Mouse (Mus musculus): Measurements from ENCODE around the gene Vegfb. TPM values are rescaled to one million over a fixed set of nuclear protein-coding genes. Genes with fewer than 3 reads are reported as not detected.
A peak's percentile ranks its signal among the peaks of the same experiment; 100 is the strongest.

Gene Vegfb
- polyA plus RNA-seq, 1 experiment from 2014 or later = 28.9 TPM

- peak overlapping the region; percentile 59 for H3K27ac ChIP-seq (ENCODE audit: low read length)
- 19% methylated on average over 24 of the region's 29 CpGs for WGBS
- peaks cover 14% of the 10 kb centered on the region for H3K4me1 ChIP-seq (replicated peaks; ENCODE audit: control insufficient read depth, insufficient read depth, low read length)
- H3K9me3 ChIP-seq (ENCODE audit: control insufficient read depth, low read length) = no peaks in the 10 kb centered on the region
- H3K36me3 ChIP-seq (ENCODE audit: control insufficient read depth, insufficient read depth, low read length) = no peaks in the 10 kb centered on the region
- peak overlapping the region; percentile 95 for H3K4me3 ChIP-seq (ENCODE audit: low read length)
- ATAC-seq (ENCODE audit: low read depth) = peak; percentile 2; the same call in 1 of the 2 replicates
- peak overlapping the region; percentile 98 for H3K9ac ChIP-seq (ENCODE audit: low read length)
- peak overlapping the region; percentile 99 for H3K4me2 ChIP-seq (ENCODE audit: low read depth, low read length)
- peaks cover 8% of the 10 kb centered on the region for H3K27me3 ChIP-seq (ENCODE audit: control insufficient read depth, insufficient read depth, low read depth, low read length)
Measured at GRCm38 (mm10) chr19:6940396-6941351, 46.8 kb downstream of the Vegfb start.

- no peaks in the 10 kb centered on the region for H3K36me3 ChIP-seq (ENCODE audit: control insufficient read depth, insufficient read depth, low read length)
- no peak overlapping the region for H3K4me2 ChIP-seq (ENCODE audit: low read depth, low read length)
- 86% methylated on average over 20 of the region's 20 CpGs for WGBS
- no peak overlapping the region for H3K27ac ChIP-seq (ENCODE audit: low read length)
- H3K9me3 ChIP-seq (ENCODE audit: control insufficient read depth, low read length) = no peaks in the 10 kb centered on the region
- H3K4me1 ChIP-seq (replicated peaks; ENCODE audit: control insufficient read depth, insufficient read depth, low read length) = peaks cover 14% of the 10 kb centered on the region
- H3K27me3 ChIP-seq (ENCODE audit: control insufficient read depth, insufficient read depth, low read depth, low read length) = peaks cover 18% of the 10 kb centered on the region
- H3K4me3 ChIP-seq (ENCODE audit: low read length) = no peak overlapping the region
- peak overlapping the region; percentile 23; the same call in 1 of the 2 replicates for H3K9ac ChIP-seq (ENCODE audit: low read length)
- ATAC-seq (ENCODE audit: low read depth) = no peak
Measured at GRCm38 (mm10) chr19:6939106-6940002, 48.1 kb downstream of the Vegfb start.

- Histone ChIP-seq H3K36me3 (ENCODE audit: control insufficient read depth, insufficient read depth, low read length) (no peaks in the 10 kb centered on the region), H3K9me3 (ENCODE audit: control insufficient read depth, low read length) (no peaks in the 10 kb centered on the region), H3K9ac (ENCODE audit: low read length) (no peak overlapping the region), H3K4me2 (ENCODE audit: low read depth, low read length) (no peak overlapping the region), H3K27me3 (ENCODE audit: control insufficient read depth, insufficient read depth, low read depth, low read length) (peaks cover 34% of the 10 kb centered on the region), H3K4me3 (ENCODE audit: low read length) (no peak overlapping the region), H3K4me1 (replicated peaks; ENCODE audit: control insufficient read depth, insufficient read depth, low read length) (peaks cover 22% of the 10 kb centered on the region), H3K27ac (ENCODE audit: low read length) (no peak overlapping the region)
- WGBS = 74% methylated on average over 16 of the region's 16 CpGs
- no peak for ATAC-seq (ENCODE audit: low read depth)
Measured at GRCm38 (mm10) chr19:6937541-6938465, 49.6 kb downstream of the Vegfb start.

- Histone ChIP-seq H3K4me2 (ENCODE audit: low read depth, low read length) (no peak overlapping the region), H3K9ac (ENCODE audit: low read length) (no peak overlapping the region), H3K27me3 (ENCODE audit: control insufficient read depth, insufficient read depth, low read depth, low read length) (peaks cover 49% of the 10 kb centered on the region), H3K4me1 (replicated peaks; ENCODE audit: control insufficient read depth, insufficient read depth, low read length) (peaks cover 21% of the 10 kb centered on the region), H3K9me3 (ENCODE audit: control insufficient read depth, low read length) (no peaks in the 10 kb centered on the region), H3K36me3 (ENCODE audit: control insufficient read depth, insufficient read depth, low read length) (no peaks in the 10 kb centered on the region), H3K4me3 (ENCODE audit: low read length) (no peak overlapping the region), H3K27ac (ENCODE audit: low read length) (no peak overlapping the region)
- ATAC-seq (ENCODE audit: low read depth) = no peak
- 21% methylated on average over 3 of the region's 3 CpGs for WGBS
Measured at GRCm38 (mm10) chr19:6936299-6936698, 51.2 kb downstream of the Vegfb start.

- Histone ChIP-seq H3K36me3 (ENCODE audit: control insufficient read depth, insufficient read depth, low read length) (no peaks in the 10 kb centered on the region), H3K9ac (ENCODE audit: low read length) (peak within 1 kb of the TSS; percentile 61), H3K27ac (ENCODE audit: low read length) (no peak within 1 kb of the TSS), H3K4me2 (ENCODE audit: low read depth, low read length) (peak within 1 kb of the TSS; percentile 86), H3K9me3 (ENCODE audit: control insufficient read depth, low read length) (no peaks in the 10 kb centered on the region), H3K4me3 (ENCODE audit: low read length) (peak within 1 kb of the TSS; percentile 53), H3K4me1 (replicated peaks; ENCODE audit: control insufficient read depth, insufficient read depth, low read length) (peaks cover 11% of the 10 kb centered on the region), H3K27me3 (ENCODE audit: control insufficient read depth, insufficient read depth, low read depth, low read length) (peaks cover 59% of the 10 kb centered on the region)
- 11% methylated on average over 23 of the region's 23 CpGs for WGBS
- ATAC-seq (ENCODE audit: low read depth) = no peak; the same call in 1 of the 2 replicates
Measured at GRCm38 (mm10) chr19:6934195-6934977, 53.1 kb downstream of the Vegfb start, which contains the start of gene Kcnk4. Gene Kcnk4, minus strand, starts transcription at chr19:6934515.

GRCm38 (mm10) chr19:6933436-6934194 is 53.8 kb downstream of the Vegfb start:
- Histone ChIP-seq H3K36me3 (ENCODE audit: control insufficient read depth, insufficient read depth, low read length) (no peaks in the 10 kb centered on the region), H3K27ac (ENCODE audit: low read length) (no peak overlapping the region), H3K4me1 (replicated peaks; ENCODE audit: control insufficient read depth, insufficient read depth, low read length) (peaks cover 11% of the 10 kb centered on the region), H3K27me3 (ENCODE audit: control insufficient read depth, insufficient read depth, low read depth, low read length) (peaks cover 65% of the 10 kb centered on the region), H3K9ac (ENCODE audit: low read length) (peak overlapping the region; percentile 61), H3K4me2 (ENCODE audit: low read depth, low read length) (peak overlapping the region; percentile 86), H3K9me3 (ENCODE audit: control insufficient read depth, low read length) (no peaks in the 10 kb centered on the region), H3K4me3 (ENCODE audit: low read length) (peak overlapping the region; percentile 53)
- peak; percentile 72 for ATAC-seq (ENCODE audit: low read depth)
- 3% methylated on average over 58 of the region's 58 CpGs for WGBS

GRCm38 (mm10) chr19:6933102-6933435 is 54.4 kb downstream of the Vegfb start:
- Histone ChIP-seq H3K27me3 (ENCODE audit: control insufficient read depth, insufficient read depth, low read depth, low read length) (peaks cover 71% of the 10 kb centered on the region), H3K9ac (ENCODE audit: low read length) (no peak overlapping the region), H3K4me2 (ENCODE audit: low read depth, low read length) (no peak overlapping the region), H3K4me1 (replicated peaks; ENCODE audit: control insufficient read depth, insufficient read depth, low read length) (peaks cover 11% of the 10 kb centered on the region), H3K36me3 (ENCODE audit: control insufficient read depth, insufficient read depth, low read length) (no peaks in the 10 kb centered on the region), H3K9me3 (ENCODE audit: control insufficient read depth, low read length) (no peaks in the 10 kb centered on the region), H3K4me3 (ENCODE audit: low read length) (peak overlapping the region; percentile 53; the same call in 1 of the 2 replicates), H3K27ac (ENCODE audit: low read length) (no peak overlapping the region)
- no peak for ATAC-seq (ENCODE audit: low read depth)
- WGBS = 21% methylated on average over 4 of the region's 4 CpGs

Measured in lung, embryonic 16.5 days (tissue).